Mouse (Mus musculus) lung, embryonic 14.5 days (tissue): ENCODE results near the gene Sytl2. TPM values are rescaled to one million over a fixed set of nuclear protein-coding genes. Genes with fewer than 3 reads are reported as not detected.

Source experiments
- ATAC-seq: fragments of 200-750 bp; cut with Nextera tagmentation; 2 replicates; pipeline ENCODE4 v1.8.0; 2017; ENCODE audit warnings: mild to moderate bottlenecking, moderate TSS enrichment, moderate library complexity; ENCODE audit not compliant: insufficient read depth
- DNase-seq: peaks from one replicate; pipeline ENCODE4 v3.0.0-alpha.2; 2015
- H3K27ac ChIP-seq: fragments of 300-500 bp; sonication (generic); 2 replicates; pipeline ENCODE4 v1.5.1; 2014; ENCODE audit warnings: low read depth, mild to moderate bottlenecking, moderate library complexity
- H3K27me3 ChIP-seq: fragments of 300-500 bp; sonication (generic); 2 replicates; pipeline ENCODE4 v1.6.1; 2014; ENCODE audit warnings: low read length, control low read depth; ENCODE audit not compliant: insufficient read depth
- H3K36me3 ChIP-seq: fragments of 300-500 bp; sonication (generic); 2 replicates; pipeline ENCODE4 v1.6.1; 2014; ENCODE audit warnings: control low read depth; ENCODE audit not compliant: insufficient read depth
- H3K4me1 ChIP-seq: fragments of 300-500 bp; sonication (generic); 2 replicates; pipeline ENCODE4 v1.6.1; 2014; ENCODE audit warnings: antibody characterized with exemption, control low read depth; ENCODE audit not compliant: insufficient read depth
- H3K4me2 ChIP-seq: fragments of 300-500 bp; sonication (generic); 2 replicates; pipeline ENCODE4 v1.6.1; 2014; ENCODE audit warnings: mild to moderate bottlenecking
- H3K4me3 ChIP-seq: fragments of 300-500 bp; sonication (generic); 2 replicates; pipeline ENCODE4 v1.5.1; 2014; ENCODE audit warnings: low read depth, low read length
- H3K9ac ChIP-seq: fragments of 300-500 bp; sonication (generic); 2 replicates; pipeline ENCODE4 v1.6.1; 2014
- H3K9me3 ChIP-seq: fragments of 300-500 bp; sonication (generic); 2 replicates; pipeline ENCODE4 v1.6.1; 2016; ENCODE audit warnings: low read depth, low read length, control low read depth
- CTCF ChIP-seq: IDR thresholded peaks from 2 replicates; pipeline ENCODE4 v1.5.1; 2016; ENCODE audit warnings: antibody characterized with exemption, low read depth
- WGBS: fragments of 180-500 bp; shearing (Covaris S2); extraction: QIAGEN DNeasy Blood & Tissue Kit; methylation state at CpG from one replicate; pipeline ENCODE4 v1.1.7; 2014; 5-methylcytosine and 5-hydroxymethylcytosine counted together
- polyA plus RNA-seq: library from polyadenylated mRNA; unstranded; fragments of >200 nt; fragmentation: Nextera tagmentation; extraction: Ambion mirVana; gene quantifications from 2 replicates; pipeline ENCODE4 v1.2.1, GENCODE M21; 2014

Gene Sytl2
- polyA plus RNA-seq, 1 experiment from 2014 or later, result 4.0 TPM

- peaks cover 4% of the 10 kb centered on the region; the same call in 1 of the 2 replicates for H3K4me1 ChIP-seq
- TF ChIP-seq CTCF, result no peak
- no peaks in the 10 kb centered on the region for H3K27me3 ChIP-seq
- no peak overlapping the region for H3K27ac ChIP-seq
- no peak overlapping the region for H3K4me2 ChIP-seq
- no peaks in the 10 kb centered on the region for H3K36me3 ChIP-seq
- no peak overlapping the region for H3K9ac ChIP-seq
- WGBS, result 26% methylated on average over 7 of the region's 7 CpGs
- no peak overlapping the region for H3K4me3 ChIP-seq
- ATAC-seq (peak; percentile 58; the same call in 1 of the 2 replicates), DNase-seq (peak; percentile 63)
- no peaks in the 10 kb centered on the region for H3K9me3 ChIP-seq
Observed at GRCm38 (mm10) chr7:90312151-90312883, 10.3 kb downstream of the Sytl2 start.

DNA sequence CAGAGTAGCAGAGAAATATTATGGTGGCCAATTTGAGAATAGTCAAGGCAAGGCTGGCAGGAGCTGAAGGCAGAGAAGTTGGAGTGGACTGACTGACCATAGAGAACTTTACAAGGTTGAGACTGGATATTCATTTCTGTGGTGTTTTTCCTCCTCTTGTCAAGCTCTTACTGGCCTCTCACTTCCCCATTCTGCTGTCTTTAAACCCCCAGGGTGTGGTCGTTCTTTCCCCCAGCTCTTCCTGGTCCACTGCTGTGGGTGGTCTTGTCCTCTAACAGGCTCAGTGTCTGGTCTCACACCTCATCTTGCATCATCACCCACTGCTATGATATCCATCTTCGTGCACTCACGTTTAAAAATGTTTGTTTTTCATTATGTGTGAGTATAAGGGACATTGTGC is 11.4 kb downstream of the Sytl2 start:
- Histone ChIP-seq H3K4me2 (no peak overlapping the region), H3K9me3 (no peaks in the 10 kb centered on the region), H3K9ac (no peak overlapping the region), H3K4me3 (no peak overlapping the region), H3K4me1 (peaks cover 4% of the 10 kb centered on the region; the same call in 1 of the 2 replicates), H3K36me3 (no peaks in the 10 kb centered on the region), H3K27me3 (no peaks in the 10 kb centered on the region), H3K27ac (no peak overlapping the region)
- 33% methylated on average over 3 of the region's 3 CpGs for WGBS
- no peak for DNase-seq
- ATAC-seq, result no peak
- TF ChIP-seq CTCF, result no peak

- H3K4me3 ChIP-seq, result no peak overlapping the region
- H3K27ac ChIP-seq, result no peak overlapping the region
- no peaks in the 10 kb centered on the region for H3K9me3 ChIP-seq
- ATAC-seq, result no peak
- H3K36me3 ChIP-seq, result no peaks in the 10 kb centered on the region
- H3K4me2 ChIP-seq, result no peak overlapping the region
- H3K4me1 ChIP-seq, result peaks cover 4% of the 10 kb centered on the region; the same call in 1 of the 2 replicates
- TF ChIP-seq CTCF, result no peak
- no peaks in the 10 kb centered on the region for H3K27me3 ChIP-seq
- whole genome bisulfite sequencing, result 80% methylated on average over 2 of the region's 2 CpGs
- no peak overlapping the region for H3K9ac ChIP-seq
- no peak for DNase-seq
Observed at GRCm38 (mm10) chr7:90316823-90317222, 14.8 kb downstream of the Sytl2 start.

GRCm38 (mm10) chr7:90319446-90319845 is 17.4 kb downstream of the Sytl2 start:
- Histone ChIP-seq H3K9ac (no peak overlapping the region), H3K4me3 (no peak overlapping the region), H3K27ac (no peak overlapping the region), H3K4me1 (no peaks in the 10 kb centered on the region), H3K9me3 (no peaks in the 10 kb centered on the region), H3K4me2 (no peak overlapping the region), H3K36me3 (no peaks in the 10 kb centered on the region), H3K27me3 (no peaks in the 10 kb centered on the region)
- no peak for TF ChIP-seq CTCF
- WGBS, result 97% methylated on average over 1 of the region's 1 CpGs
- no peak for DNase-seq
- no peak for ATAC-seq

DNA sequence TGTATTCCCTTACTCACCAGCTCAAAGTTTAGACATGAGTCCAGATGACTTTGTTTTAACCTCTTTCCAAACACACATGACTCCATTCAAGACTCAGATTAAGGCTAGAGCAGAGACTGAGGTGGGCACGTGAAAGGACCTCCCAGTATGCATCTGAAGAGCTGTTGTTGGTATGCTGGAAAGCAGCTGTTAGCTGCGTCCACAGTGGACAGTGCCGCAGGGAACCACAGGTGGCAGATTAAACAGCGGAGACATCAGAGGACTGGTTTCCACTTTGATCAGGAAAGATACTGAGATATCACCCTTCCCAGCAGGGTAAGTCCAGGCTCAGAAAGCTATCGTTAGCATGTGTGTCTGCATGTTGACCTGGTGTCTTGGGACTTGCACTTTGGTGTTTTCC is 18.1 kb downstream of the Sytl2 start:
- H3K36me3 ChIP-seq, result no peaks in the 10 kb centered on the region
- no peaks in the 10 kb centered on the region for H3K4me1 ChIP-seq
- H3K9me3 ChIP-seq, result no peaks in the 10 kb centered on the region
- no peak overlapping the region for H3K4me2 ChIP-seq
- no peak for ATAC-seq
- no peak overlapping the region for H3K9ac ChIP-seq
- no peak for DNase-seq
- H3K4me3 ChIP-seq, result no peak overlapping the region
- TF ChIP-seq CTCF, result no peak
- no peak overlapping the region for H3K27ac ChIP-seq
- WGBS, result 31% methylated on average over 5 of the region's 5 CpGs
- H3K27me3 ChIP-seq, result no peaks in the 10 kb centered on the region

DNA sequence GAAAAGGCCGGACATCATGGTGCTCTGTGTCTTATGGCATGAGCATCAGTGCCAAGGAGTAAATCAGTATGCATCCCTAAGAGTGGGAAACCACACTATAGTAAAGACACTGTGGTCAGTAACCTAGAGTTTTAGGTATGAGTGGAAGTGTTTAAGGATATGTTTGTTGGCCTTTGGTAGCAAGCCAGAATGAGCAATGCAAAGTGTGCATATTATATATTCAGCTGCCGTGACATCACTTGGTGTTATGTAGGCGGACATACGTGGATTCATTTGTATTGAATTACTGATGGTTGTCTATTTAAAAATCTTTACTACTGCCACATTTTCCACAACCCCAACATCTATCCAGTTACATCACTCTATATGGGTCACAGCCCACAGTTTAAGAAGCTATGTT is 23.1 kb downstream of the Sytl2 start:
- 86% methylated on average over 4 of the region's 4 CpGs for WGBS
- no peak overlapping the region for H3K4me2 ChIP-seq
- no peak for DNase-seq

DNA sequence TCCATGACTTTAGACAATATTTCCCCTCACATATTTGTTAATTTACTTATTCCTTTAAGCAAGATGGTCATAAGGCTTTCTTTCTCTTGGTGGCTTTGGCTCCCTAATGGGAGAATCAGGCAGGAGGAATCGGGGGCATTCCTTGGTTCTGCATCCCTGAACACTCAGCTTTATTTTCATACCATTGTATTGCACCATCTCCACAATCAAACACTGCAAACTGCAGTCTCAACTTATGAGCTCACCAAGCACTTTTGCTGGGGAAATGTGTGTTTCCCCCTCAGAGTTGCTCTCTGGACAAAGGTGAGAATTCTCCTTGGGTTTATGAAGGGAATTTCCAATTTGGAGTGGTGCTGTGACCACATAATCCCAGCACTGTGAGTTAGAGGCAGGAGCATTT is 28.1 kb downstream of the Sytl2 start:
- no peak for ATAC-seq
- no peak for TF ChIP-seq CTCF
- H3K9me3 ChIP-seq, result no peaks in the 10 kb centered on the region
- WGBS, result 88% methylated on average over 1 of the region's 1 CpGs
- H3K36me3 ChIP-seq, result no peaks in the 10 kb centered on the region
- DNase-seq, result no peak
- no peak overlapping the region for H3K4me3 ChIP-seq
- no peaks in the 10 kb centered on the region for H3K4me1 ChIP-seq
- no peaks in the 10 kb centered on the region for H3K27me3 ChIP-seq
- H3K27ac ChIP-seq, result no peak overlapping the region
- H3K9ac ChIP-seq, result no peak overlapping the region
- H3K4me2 ChIP-seq, result no peak overlapping the region

More for the DNA sequence above, 23.1 kb downstream of the Sytl2 start:
- Histone ChIP-seq H3K9ac (no peak overlapping the region), H3K4me3 (no peak overlapping the region), H3K36me3 (no peaks in the 10 kb centered on the region), H3K27me3 (no peaks in the 10 kb centered on the region), H3K4me1 (no peaks in the 10 kb centered on the region), H3K9me3 (no peaks in the 10 kb centered on the region), H3K27ac (no peak overlapping the region)
- no peak for ATAC-seq
- no peak for TF ChIP-seq CTCF
